Mouse (Mus musculus) retina, postnatal 1 day (tissue): ENCODE measurements around the gene Slc6a6.
A peak's percentile ranks its signal among the peaks of the same experiment; 100 is the strongest.

ENCODE experiments used
- DNase-seq: peaks from one replicate; pipeline ENCODE4 v3.0.0-alpha.2; 2012

Gene Slc6a6

DNA sequence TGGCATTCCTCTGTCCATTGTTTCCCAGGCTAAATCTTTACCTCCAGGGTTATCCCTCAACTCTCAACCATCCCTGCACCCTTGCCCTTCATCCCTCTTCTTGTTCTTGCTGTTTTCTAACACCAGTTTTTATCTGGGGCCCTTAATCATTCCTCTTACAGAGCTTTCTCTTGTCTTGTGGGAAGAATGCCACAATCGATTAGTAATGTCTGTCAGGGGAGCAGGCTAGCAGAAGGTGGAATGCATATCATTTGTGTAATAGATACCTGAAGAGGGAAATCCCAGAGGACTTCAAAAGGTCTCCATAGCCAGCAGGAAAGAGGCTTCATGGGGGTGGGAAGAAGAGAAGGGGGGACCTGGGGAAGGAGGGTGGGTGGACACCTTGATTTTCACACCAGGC lies 20.6 kb downstream of the Slc6a6 start:
- DNase-seq, result no peak

DNA sequence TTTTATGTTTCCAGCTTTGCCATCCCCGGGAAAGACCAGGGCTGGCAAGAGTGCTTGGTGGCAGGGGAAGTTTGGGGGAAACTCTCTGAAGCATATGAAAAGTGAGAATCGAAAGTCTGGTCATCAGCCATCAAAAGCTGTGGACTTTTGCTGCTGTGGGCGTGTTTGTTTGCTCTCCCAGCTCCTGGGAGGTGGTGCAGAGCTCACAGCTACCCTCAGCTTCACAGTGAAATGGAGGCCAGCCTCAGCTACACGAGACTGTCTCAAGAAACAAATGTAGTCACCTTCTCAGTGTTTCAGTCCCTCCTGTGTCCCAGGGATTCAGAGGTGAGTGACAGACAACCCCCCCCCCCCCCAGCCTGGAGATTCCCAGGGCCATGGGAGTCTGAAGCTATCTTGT lies 21.8 kb downstream of the Slc6a6 start:
- DNase-seq, result no peak

DNA sequence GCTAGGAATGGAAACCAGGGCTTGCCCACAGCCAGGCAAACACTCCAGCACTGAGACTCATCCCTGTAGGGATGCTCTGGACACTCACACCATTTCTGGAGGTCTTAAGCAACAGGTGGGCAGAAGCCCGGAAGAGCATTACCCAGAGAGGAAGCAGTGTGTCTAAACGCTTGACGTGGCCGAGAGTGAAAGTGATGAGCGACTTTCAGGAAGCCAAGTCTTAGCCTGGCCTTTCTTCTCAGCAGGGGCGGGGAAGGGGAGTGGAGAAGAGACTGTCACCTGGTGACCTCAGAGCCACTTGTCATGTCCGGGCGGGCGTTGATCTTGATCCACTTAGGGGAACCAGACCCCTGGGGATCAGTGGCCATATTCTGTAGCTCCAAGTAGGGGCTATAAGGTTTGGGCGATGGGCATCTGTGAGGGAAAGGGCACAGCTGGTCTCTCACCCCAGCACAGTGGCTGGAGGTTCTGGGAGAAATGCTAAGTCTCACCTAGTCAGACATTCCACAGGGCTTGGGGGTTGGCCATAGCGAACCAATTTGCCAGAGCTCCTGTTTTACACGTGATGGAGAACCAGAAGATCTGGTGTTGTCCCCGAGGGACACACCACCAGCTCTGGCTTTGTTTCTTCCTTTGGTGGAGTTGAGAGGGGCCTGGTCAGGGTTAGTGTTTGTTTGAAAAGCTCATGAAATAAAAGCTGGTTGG lies 22.4 kb downstream of the Slc6a6 start:
- no peak for DNase-seq

DNA sequence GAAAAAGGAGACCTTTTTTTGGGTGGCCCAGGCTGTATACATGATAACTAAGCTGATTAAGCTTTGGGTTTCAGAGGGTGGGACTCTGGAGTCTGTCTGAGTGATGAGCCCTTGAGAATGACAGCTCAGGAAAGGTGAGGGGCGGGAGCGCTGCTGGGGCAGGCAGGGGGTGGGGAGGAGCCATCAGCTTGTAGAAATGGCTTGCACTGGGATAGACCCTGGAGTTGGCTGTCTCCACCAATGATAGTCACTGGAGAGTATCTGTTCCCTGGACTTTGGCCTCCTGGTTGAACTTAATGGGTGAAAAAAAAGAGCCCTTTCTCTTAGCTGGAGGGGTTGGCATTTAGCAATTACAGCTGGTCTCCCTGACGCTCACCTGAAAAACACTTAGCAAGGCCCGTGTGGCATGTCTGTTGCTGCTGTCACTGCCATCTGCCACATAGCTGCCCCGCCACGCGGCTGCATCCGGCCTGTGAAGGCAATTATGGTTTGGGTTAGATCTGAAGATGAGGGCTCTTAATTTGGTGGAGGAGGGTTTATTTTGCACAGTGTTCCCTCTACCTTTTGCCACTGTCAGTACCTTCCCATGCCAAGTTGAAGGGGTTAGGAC lies 23.5 kb downstream of the Slc6a6 start:
- DNase-seq, result peak; percentile 42

DNA sequence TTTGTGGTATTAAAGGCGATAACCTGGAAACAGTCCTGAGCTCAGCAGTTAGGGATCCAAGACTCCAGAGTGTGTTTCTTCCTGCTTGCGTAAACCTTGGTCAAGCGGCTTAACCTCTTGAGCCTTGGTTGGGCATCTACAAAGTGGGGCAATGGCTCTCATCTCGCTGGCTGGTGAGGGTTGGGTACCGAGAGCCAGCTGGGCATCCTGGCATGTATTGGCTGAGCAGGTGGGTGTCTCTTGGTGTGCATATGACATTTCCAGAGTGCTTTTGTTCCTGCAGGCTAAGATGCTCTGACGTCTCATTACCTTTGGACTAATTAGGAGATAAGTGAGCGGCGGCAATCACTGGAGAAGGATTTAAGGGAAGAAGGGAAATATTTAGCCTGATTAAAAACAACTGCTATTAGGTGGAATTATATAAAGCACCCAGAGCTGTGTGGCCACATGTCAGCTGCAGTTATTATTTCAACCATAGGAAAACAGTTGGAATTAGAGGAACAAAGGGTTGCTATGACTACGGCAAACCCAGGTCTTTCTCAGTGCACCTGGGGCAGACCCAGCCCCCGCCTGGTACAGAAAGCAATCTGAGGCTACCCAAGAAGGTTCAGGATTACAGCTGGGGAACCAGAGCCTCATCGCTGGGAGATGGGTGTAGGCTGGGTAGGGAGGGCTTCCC lies 24.2 kb downstream of the Slc6a6 start:
- DNase-seq, result peak; percentile 66

DNA sequence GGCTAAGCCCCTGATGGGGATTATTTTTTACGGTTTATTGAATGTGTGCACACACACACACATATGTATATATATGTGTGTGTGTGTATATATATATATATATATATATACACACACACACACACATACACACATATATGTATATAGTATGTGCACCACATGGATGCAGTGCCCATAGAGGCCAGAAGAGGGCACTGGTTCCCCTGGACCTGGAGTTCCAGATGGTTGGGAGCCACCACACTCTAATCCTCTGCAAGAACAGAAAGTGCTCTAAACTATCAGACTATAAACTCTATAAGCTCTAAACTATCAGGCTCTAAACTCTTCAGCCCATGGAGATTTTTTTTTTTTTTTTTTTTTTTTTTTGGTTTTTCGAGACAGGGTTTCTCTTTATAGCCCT lies 25.1 kb downstream of the Slc6a6 start:
- DNase-seq, result peak; percentile 30

DNA sequence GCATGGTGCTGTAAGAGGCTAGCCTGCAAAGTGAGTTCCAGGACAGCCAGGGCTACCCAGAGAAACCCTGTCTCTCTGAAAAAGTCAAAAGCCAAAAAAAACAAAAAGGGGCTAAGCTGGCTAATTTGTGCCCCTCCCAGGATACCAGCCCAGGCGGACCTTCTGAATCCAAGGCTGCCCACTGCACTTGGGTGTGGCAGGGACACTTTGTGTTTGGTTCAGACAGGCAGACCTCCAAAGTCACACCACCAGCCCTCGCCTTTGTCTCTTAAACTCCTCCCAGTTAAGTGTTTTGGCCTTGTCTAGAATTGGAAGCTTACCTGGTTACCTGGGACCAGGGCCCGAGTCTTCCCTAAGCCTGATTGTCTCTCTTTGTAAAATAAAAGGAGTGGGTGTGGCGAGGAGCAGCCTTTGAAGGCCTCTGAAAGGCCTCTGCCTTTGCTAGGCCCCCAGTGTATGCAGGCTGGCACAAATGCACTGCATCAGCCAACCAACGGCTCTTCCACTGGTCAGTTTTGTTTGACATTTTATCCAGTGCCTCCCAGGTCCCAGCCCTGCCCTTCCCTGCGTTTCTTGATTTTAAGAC lies 26.6 kb downstream of the Slc6a6 start:
- DNase-seq, result no peak

DNA sequence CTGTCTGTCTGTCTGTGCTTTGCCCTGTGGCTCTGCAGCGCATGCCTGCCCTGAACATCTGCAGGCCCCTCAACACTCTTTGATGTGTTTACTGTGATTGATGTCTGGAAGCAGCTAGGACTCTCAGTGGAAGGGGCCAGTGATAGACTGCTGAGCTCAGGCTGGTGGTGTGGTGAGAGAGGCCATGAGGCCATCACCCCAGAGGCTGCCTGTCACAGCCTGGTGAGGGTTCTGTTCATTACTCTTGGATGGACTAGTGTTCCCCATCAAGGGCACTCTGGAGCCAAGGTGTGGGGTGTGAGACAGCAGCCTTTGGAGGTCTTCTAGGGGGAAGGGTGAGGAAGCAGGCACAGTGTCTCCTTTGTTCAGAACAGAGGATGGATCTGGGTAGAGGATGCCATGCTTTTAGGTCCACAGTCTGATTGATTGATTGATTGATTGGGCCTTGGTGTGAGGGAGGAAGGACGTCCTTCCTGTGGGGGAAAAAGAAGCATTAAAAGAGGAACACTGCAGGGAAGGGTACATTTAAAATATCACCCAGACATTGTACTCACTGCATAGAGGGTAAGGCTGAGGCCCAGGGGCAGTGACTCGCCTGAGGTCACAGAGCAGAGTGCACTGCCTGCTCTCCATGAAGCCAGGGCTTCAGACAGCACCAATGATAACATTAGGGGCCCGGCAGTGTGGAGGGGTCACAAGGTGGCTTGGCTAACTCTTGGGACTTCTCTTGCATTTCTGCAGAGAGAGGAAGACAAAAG lies 28.4 kb downstream of the Slc6a6 start:
- DNase-seq, result peak; percentile 21

DNA sequence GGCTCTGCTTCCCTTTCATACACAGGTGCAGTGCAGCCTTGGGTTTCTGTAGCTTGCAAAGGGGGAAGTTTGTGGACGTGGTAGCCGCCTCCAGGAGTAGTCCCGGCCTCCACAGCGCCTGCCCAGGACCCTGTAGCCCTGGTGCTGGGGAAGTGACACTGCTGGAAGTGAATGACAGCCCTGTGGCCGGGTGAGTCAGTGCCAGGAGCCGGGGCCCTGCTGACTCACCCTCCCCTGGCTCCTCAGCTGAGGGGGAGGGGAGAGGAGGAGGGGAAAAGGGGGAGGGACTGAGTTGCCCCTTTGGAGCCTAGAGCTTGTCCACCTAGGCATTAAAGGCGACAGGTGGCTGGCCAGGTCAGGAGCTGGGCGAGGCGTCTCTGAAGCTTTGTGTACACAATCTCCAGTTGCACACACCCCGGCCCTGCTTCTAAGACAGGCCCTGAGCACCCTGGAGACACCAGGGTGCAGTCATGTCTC lies 29.0 kb downstream of the Slc6a6 start:
- DNase-seq, result peak; percentile 75

DNA sequence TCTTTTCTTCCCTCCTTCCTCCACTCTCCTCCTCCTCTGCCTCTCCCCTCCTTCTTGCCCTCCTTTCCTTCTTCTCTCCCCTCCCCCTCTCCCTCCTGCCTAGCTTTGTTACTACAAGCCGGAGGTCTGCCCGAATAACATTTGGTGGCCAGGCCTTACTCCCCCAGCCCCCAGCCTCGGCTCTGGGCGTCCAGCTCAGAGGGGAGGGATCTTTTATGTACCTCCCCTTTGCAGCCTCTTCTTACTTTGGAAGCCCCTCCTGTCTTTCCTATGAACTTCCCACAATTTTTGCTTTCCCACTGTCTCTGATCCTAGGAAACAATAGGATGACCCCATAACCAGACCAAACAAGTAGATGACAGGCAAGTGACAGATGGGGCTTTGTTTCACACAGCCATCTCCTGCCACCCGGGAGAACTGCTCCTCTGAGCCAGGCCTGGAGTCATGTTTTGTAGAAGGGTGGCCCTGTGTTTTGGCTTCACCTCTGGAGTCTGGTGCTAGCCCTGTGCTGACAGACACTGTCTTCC lies 29.6 kb downstream of the Slc6a6 start:
- DNase-seq, result peak; percentile 92

DNA sequence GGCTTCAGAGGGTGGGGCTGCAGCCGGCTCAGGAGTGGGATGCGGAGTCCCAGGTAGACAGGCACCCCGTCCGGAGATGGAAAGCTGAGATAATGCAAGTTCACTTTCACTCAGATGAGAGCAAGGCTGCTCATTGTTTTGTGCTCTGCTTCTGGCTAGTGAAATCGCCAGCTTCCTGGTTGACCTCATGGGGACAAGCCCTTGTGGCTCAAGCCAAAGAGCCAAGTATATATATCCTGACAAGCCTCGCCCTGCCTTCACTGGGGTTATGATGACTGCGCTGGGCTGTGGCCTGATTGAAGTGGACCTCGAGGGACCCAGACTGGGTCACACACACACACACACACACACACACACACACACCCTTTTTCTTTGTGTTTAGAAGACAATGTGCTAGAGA lies 31.2 kb downstream of the Slc6a6 start:
- DNase-seq, result no peak

DNA sequence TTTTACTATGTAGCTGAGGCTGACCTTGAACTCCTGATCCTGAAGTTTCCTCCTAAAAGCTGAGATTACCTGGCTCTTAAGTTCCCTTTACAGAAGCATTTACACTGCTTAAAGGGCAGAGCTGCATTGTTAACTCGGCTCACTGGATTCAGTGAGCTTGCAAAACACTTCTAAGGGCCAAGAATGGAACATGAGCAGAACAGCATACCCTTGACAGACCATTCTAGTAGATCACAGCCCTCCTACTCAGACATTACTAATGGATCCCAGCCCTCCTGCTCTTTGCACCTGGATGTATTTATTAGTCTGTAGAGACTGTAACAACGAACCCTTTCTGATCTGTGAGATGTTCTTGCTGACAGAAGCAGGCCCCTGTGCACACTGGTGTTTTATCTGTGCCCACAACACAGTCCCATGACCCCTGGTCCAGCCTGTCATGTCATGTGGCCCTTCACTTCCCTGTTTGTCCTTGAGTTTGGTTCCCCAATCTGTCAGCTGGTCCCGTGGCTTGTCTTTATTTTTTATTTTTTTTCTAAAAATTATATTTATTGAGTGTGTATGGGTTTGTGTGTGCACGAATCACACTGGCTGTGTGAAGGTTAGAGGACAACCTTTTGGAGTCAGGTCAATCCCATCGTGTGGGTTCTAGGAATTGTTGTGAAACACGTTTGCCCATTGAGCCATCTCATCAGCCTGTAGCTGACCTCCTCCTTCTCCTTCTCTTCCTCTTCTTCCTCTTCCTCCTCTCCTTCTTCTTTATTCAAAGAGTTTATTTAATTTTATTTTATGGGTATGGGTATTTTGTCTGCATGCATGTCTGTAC lies 32.3 kb downstream of the Slc6a6 start:
- no peak for DNase-seq

DNA sequence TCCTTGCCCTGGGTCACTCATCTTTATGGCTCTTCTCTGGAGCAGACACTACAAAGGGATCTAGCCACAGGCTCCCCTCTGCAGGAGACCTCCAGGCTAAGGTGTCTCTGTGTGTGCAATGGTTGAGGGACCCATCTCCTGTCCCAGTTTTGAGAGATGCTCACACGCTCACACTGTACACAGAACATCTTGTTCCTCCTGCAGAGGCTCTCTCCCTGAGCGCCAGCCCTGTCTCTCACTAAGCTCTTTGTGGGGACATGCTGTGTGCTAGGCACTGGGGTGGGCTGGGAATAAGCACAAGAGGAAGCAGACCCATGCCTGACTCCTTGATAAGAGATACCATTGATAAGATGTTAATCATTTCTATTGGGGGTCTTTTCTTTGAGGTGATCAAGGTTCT lies 34.2 kb downstream of the Slc6a6 start:
- DNase-seq, result no peak

DNA sequence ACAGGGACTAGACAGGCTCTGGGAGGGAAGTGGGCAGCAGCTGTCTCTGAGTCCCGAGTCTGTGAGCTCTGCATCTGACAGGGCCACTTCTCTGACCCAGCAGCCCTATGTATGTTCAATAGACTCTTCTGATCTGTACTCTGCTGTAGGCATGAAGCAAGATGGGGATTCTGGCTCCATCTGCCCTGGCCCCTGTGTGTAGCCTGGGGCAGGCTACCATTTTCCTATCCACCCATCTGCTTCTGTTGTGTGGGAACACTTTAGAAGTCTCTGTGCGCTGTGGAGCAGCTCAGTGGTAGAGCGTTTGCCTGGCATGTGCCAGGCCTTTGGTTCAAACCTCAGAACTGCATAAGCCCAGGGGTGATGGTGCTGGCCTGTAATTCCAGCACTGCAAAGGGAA lies 34.8 kb downstream of the Slc6a6 start:
- DNase-seq, result no peak

DNA sequence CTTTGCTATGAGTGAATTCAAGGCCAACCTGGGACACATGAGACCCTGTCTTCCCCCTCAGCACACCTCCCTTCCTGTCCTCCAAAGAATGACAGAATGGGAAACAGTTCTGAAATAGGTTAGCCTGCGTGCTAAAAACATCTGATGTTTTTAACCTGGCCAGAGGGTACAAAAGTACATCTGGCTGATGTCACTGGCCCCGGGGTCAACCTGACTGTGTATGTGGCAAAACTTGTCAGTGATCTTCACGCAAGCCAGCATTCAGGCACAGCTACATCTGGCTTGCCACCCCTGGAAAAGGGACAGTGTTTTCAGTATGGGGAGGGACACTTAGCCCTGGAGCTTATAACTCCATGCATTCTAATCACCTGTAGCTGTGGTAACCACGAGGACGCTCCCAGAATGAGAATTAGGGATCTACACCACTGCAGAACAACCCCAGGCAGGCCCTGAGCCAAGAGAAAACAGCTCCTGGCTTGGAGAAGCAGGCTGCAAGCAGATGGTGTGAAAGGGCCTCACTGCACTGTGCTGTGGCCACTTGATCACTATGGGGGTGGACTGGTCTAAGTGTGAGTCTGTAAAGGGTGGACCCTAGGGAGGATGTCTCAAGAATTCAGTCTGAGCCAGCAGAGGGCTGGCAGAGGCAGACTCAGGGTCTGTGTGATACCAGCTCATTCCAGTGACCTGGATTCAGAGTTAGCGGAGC lies 35.3 kb downstream of the Slc6a6 start:
- peak; percentile 70 for DNase-seq

DNA sequence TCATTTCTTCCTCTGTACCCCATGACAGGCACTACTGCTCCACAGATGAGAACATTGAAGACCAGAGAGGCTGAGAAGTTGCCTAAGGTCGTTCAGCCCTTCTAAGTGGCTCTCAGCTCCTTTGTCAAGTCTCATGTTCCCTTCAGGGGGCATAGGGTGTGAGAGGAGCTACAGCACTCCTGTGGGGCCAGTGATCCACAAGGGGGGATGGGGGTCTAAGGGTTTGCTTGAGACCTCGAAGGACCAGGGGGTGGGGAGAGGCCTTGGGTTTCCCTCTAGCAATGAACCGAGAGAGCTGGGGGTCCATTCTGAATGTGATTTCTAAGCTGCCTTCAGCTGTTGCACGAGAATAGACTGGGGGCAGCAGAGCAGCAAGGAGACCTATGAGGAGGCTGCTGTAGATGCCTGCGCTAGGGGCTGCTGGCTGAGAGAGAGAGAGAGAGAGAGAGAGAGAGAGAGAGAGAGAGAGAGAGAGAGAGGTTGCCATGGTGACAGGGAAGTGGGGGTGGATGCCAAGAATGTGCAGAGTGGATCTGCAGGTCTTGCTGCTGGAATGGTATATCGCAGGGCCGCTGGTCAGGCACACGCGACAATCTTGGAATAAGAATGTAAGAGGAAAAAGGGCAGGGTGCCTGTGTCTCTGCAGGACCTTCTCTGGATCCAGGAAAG lies 36.1 kb downstream of the Slc6a6 start:
- peak; percentile 88 for DNase-seq

DNA sequence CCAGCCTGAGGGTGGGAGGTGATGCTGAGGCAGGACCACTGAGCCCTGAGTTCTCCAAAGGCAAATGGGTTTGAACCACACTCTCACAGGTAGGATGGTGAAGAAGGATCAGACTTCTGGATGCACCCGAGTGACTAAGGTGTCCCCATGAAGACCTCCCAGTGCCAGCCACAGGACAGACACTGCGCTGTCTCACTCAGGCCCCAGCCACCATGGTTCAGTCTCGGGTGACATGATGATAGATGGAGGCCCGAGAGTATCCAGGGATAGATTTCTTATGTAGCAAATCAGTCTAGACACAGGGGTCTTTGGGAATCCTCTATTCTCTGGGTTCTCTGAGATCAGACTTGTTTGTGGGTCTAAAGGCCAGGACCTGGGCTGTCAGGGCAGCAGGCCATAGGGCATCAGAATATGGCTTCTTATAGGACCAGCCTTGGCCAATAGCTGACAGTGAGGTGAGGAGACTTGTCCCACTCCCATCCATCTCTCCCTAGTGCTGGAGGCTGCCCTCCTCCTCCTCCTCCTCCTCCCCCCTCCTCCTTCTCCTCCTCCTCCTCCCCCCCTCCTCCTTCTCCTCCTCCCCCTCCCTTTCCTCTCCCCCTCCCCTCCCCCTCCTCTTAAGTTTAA lies 36.8 kb downstream of the Slc6a6 start:
- DNase-seq, result no peak

DNA sequence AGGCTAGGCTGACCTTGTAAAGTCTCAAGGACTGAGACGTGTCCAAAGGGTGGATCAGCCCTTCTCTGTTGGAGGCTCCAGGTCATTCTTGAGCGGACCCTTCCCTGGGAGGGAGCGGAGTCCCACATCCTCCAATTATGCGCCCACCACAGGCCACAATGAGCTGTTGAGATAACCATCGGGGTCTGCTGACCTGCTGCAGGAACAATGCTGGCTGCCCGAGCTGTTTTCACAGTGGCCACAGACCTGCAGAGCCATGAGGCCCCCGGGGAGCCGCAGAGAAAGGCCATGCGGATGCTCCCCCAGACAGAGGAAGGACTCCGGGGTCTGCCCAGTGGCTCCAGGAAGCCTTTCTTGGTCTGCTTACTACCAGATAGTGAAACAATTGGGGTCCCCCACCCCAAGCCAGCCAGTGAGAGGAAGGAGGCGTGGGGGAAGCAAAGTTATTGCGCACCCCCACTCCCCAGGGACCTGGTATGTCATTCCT lies 37.4 kb downstream of the Slc6a6 start:
- no peak for DNase-seq

DNA sequence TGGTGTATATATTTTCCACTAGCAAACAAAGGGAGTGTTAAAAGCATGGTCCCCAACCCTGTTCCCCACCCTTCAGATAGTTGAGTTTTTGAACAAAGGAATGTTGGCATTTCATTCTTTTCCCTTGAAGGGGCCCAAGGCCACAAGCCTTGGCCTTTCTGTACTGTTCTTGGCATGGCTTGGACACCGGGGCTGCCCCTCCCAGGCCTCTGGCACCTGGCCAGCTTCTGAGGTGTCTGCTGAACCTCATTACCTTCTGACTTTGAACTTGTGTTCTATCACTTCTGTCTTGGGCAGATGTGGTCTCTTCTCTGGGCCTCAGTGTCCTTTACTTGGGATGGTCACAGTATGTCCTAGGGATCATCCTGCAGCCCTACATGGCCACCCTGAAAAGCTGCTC lies 43.5 kb downstream of the Slc6a6 start:
- no peak for DNase-seq
